Mouse (Mus musculus) adrenal gland, postnatal 14 days (tissue): ENCODE data around the gene Timm50. TPM values are rescaled to one million over a fixed set of nuclear protein-coding genes. Genes with fewer than 3 reads are reported as not detected.

Source experiments
- DNase-seq: peaks from one replicate; pipeline ENCODE4 v3.0.0; 2021; ENCODE audit warnings: mixed read lengths
- total RNA-seq: library from RNA; stranded (reverse); gene quantifications from 2 replicates; pipeline ENCODE4 v1.2.3, GENCODE M21; 2021

The Timm50 gene
- total RNA-seq, 1 experiment from 2014 or later, result 100 TPM

DNA sequence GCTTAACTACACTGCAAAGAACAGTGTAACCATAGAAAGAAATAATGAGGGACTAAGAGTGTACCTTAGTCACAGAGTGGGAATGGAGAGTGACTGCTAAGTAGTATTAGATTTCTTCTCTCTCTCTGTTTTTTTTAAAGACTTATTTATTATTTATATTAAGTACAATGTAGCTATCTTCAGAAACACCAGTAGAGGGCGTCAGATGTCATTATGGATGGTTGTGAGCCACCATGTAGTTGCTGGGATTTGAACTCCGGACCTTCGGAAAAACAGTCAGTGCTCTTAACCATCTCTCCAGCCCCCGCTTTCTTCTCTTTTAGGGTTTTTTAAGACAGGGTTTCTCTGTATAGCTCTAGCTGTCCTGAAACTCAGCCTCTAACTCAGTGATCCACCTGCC is 14.6 kb upstream of the Timm50 start:
- no peak for DNase-seq

DNA sequence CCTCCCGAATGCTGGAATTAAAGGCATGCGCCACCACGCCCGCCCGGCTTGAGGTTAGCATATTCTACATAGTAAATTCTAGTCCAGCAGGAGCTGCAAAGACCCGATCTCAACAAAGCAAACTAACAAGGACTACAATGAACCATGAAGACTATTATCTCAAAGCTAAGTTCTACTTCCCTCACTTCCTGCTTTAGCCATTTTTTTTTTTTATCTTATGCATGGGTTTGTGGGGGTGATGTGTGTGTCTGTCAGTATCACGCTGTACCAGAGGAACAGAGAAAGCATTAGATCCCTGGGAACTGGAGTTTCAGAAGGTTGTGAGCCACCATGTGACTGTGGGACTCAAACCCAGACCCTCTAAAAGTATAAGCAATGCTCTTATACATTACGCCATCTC is 13.4 kb upstream of the Timm50 start:
- no peak for DNase-seq

DNA sequence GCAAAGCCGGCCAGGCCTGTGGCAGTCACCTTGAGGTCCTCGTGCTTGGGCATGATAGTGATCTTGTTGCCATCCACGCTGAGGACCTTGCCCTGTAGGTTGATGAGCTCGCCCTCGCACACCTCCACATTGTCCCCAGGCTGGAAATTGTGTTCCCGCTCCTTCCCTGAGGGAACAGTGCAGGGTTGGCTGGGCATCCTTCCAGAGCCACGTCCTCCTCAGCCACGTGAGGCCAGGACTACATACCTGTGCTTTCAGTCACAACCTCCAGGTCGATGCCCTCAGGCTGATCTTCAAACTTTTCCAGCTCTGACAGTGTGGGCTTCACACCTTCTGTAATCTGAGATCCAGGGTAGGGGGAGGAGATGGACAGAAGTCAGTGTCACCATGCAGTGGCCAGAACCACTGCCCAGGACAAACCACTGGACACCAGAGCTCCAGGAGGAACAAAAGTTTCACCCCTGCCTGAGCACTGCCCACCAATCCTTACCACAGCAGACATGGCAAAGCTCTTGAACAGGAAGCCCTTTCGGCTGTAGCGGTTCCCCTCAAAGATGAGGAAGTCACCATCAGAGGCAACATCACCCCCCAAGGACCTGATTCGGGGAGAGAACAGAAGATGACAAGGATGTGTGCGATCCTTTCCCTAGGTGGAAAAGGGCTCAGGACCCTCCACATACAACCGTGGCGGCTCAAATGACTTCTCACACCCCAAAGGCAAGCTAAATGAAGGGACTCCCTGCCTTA is 10.3 kb upstream of the Timm50 start:
- DNase-seq, result no peak

DNA sequence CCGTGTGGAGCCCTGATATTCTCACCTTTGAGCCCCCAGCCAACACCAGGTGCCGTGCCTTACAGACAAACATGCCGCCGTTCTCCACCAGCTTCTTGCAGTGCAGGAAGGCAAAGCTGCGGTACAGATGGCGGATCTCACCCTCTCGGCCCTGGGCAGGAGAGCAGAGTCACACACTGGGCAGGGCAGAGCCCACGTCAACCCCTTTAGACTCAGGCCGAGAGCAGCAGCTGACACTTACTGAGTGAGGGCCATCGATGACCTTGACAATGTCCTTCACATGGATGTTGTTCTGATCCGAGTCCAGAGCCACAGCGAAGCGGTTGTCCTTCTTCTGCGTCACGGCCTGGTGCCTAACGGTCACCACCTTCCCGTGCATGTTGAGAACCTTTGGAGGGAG is 6.8 kb upstream of the Timm50 start:
- peak; percentile 74 for DNase-seq

DNA sequence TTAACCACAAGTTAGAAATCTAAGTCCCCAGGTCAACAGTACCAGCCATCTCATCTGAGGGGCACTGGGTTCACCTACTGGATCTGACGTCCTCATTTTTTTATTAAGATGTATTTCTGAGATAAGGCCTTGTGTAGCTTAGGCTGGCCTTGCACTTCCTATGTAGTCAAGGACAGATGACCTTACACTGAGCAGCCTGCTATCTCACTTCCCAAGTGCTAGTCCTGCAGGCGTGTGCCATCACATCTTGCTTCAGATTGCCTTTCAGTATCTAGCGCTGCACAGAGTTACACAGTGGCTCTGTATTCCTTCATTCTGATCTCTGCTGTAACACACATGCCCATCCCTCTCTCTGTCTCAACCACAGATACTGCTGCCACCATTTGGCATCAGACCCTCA is 6.2 kb upstream of the Timm50 start:
- no peak for DNase-seq

DNA sequence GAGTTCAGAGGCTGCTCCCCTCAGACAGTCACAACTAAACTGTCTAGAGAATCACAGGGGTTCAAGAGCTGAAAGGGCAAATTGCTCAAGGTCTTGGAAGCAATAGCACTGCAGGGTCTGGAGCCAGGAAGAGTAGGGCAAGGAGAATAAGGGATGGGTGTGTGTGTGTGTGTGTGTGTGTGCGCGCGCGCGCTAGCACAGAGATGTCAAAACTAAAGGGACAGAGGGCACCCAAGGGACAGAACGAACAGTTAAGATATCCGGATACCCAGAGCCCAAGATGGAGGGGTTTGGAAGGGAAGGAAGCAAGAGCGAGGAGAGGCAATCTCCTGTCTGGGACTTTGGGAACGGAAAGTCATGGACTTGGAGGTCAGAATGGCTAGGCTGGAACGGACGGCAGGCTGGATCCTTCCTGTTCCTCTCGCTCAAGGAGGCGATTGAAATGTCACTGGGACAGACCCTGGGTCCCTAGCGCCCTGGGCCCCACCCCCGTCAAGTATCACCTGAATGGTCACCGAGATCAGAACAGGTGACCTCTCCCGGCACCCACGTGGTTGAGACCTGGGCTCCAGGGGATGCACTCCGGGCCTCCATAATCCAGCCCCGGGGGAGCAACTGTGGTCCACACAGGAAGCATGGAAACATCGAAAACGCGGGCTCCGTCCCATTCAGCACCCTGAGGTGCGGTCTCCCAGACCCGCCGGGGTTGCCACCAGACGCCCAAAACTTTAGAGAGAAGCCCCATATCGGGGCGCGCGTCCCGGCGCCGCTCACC is 534 bp downstream of the Timm50 start:
- DNase-seq, result peak; percentile 35

DNA sequence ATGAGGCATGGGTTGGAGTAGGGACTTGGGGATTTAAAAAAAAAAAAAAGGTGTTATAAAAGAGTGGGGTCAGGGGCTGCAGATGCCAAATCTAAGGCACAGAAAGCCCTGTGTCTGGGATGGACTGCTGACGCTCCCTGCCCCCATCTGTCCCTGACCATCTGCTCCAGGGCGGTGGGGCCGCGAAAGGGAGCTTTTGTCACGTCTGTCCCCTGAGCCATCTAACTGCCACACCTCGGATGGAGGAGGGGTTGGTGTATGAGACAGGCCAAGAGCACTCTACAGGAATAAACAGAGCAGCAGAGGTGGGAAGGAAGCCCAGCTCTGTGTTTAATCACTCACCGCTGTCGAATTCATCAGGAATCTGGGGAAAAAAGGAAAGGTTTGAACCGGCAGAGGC is 2.1 kb downstream of the Timm50 start:
- no peak for DNase-seq

DNA sequence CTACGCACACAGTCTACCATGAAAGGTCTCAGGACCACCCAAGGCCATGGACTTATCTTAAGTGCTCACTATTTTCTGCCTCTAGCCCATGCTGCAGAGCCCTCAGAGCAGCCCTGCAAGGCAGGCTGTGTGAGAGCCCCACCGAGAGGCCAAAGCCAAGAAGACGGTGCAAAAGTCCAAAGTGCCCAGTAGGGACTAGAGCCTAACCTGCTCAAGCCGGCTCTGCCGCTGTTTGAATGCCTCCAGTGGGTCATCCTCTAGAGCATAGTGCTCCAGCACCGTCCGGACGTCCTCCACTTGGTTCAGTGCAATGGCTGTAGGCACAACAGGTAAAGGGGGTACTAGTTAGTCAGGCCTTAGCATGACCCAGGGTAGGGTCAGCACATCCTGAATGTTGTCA is 5.7 kb downstream of the Timm50 start:
- no peak for DNase-seq

DNA sequence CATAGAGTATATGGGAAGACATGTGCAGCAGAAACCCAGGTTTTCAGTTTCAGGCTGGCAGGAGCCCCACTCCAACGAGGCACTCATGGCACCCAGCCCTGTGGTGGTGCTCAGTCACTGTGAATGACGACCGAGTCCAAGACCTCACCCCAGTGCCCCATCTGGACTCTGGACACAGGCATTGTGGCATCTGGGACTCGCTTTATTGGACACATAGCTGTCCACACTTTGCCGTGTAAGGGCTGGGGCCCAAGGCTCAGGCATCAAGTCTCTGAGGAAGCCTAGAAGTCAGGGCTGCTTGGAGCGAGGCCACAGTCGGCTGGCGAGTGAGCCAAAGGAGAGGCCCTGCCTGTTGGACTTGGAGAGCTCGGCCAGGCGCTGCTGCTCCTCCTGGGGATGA is 6.2 kb downstream of the Timm50 start:
- DNase-seq, result peak; percentile 68

DNA sequence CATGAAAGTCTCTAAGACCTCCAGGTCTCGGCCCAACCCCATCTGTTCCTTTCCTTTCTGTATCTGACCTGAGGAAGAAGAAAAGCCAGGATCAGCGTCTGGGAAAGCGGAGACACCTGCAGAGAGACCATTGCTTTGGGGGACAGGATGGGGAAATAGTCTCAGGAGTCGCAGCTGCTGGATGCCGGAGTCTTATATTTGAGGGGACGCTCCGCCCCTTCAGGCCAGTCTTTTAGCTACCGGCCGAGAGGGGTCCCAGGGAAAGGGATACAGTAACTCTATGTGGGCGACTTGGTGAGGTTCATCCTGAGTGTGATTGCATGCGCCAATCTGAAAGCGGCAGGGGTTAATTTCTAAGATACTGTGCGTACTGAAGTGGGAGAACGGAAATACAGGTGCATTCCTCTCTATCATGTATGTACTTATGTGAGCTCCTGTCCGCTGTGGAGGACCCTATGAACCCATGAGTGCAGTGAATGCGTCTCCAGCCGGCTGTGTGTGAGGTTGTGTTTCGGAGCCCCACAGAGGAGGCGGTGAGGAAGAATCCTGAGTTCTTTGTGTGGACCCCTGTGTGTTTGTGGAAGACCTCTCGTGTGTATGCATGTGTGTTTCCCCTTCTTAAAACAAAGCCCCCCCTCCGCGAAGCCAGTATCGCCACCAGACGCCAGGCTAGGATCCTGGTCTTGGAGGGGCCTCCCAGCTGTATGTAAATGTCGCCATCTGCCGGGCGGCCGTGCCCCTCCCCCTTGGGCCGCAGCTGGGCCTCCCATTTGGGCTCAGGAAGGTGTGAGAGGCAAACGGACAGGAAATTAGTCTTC is 10.0 kb downstream of the Timm50 start, which contains the start of gene Dll3:
TSS of gene Dll3 (minus strand) at position 623 of the 818 bp plus-strand sequence.
- peak; percentile 73 for DNase-seq

DNA sequence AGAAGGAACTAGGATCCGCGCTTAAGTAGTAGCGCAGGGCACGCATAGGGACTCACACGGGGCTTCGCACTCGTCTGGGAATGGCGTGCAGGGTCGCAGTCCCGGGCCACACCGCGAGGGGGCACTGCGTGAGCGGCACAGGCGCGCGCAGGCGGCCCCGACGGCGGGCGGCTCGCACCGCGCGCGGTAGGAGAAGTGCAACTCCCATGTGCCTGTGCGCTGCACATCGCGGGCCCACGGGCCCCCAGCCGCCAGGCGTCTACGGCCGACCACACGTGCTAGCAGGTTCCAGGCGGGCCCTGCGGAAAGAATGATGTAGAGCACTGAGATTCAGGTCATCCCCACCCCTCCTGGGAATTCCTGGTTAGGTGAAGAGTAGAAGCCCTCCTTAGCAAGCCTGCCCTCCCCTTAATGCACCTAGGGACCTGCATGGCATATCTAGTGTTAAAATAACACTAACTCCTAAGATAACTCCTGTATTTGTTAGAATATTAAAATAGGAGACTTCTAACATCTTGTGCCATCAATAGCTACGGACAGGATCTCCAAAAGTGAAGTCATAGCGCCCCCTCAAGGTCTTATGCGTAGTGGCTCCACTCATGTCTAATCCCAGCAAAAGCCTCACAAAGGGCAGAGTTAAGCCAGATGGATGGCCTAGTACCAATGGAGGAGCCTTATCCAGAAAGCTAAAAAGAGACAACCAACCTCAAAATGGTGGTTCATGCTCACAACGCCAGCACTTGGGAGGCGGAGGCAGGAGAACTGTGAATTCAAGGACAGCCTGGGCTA is 12.8 kb downstream of the Timm50 start:
- peak; percentile 75 for DNase-seq

DNA sequence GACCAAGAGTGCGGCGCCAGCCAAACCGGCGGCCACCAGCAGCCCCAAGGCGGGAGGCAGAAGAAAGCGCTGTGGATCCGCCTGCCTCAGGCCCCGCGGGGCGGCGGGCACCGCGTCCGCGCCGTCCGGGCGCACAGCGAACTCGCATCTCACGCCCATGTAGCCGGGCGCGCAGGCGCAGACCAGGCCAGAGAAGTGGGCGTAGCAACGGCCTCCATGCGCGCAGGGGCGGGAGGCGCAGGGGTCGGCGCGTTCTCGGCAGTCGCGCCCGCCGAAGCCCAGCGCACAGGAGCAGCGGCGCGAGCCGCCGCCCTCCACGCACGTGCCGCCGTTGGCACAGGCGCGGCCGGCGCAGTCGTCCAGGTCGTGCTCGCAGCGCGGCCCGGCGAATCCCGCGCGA is 17.4 kb downstream of the Timm50 start:
- peak; percentile 87 for DNase-seq

DNA sequence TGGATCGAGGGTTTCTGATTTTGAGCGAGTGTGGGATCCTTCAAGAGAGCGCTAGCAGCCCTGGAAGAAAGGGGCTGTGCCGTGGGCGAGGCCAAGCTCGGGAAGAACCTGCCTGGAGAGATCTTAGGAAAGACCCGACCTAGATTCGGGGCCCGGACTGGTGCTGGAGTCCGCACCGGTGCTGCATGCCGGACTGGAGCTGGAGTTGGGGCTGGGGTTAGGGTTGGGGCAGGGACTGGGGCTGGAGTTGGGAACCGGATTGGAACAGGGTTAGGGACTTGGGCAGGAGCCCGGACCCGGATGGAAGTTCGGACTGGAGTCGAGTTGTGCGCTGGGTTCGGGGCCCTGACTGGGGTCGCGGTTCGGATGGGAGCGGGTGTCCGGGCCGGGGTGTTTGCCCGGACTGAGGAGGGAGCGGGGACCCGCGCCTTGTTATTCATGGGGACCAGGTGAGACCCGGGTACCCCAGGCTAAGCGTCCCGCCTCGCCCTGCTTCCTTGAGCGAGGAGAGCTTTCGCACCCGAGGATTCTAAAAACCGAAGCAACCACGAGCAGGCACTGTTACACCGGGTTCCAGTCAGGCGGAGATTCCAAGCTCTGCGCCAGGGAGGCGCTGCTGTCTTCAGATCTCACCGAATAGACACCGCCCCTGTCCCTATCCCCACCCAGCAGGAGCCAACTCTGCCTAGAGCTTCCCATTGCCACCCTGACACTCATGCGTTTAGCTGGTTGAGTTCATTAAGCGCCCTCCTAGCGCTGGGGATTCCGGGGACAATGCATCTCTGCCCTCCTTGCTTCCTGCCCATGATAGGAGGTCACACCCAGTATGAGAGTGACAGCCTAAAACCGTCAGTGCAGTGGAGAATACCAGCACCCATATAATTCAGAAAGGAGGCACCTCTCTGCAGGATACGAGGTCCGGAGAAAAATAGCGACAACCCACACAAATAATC is 21.0 kb downstream of the Timm50 start, which contains the start of gene Selenov:
TSS of gene Selenov (minus strand) at position 549 of the 953 bp plus-strand sequence.
- DNase-seq, result peak; percentile 74

DNA sequence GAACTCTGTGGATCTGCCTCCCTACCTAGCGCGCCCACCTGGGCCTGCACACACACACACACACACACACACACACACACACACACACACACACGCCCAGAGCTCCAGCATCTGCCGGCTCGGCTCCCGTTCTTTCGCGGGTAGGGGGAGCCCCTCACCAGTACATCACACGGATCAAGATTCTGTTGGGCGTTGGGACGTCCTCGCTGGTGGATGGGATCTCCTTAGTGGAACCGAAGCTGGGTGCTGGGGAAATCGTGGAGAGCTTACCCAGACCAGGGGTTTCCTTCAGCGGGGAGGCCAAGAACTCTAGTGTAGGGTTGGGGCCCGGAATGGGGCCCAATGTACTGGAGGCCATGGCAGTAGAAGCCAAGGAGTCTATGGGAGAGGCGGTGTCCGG is 21.7 kb downstream of the Timm50 start:
- no peak for DNase-seq

DNA sequence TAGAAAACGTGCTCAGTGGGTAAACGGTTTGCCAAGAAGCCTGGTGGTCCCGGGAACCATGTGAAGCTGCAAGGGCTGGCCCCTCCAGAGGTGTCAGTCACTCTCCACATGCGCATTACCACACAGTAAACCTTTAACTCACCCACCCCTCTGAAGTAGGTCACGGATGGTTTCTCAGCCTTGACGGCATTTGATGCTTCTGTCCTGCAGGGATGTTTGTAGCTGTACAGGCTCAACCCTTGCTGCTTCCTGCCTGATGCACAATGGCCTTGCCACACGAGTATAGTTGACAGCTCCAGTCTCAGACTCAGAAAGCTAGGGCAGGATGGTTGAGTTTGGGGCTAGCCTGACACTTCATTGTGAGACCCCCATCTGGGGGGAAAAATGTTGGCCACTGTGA is 31.2 kb downstream of the Timm50 start:
- DNase-seq, result no peak

DNA sequence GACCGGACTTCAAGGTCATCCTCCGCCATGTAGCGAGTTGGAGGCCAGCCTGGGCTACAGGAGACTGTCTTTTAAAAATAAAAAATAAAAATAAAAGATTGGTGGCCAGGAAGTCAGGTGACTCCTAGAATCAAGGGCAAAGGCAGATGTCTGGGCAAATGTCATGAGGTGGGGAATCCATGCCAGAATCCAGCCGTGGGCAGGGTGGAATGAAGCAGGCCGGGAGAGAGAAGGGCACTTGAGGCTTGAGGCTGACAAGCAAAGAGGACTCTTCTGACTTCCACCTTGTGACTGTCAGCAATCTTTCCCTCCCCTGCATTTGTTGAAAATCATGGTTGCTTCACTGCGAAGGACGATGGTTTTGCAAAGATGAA is 33.6 kb downstream of the Timm50 start:
- DNase-seq, result no peak

DNA sequence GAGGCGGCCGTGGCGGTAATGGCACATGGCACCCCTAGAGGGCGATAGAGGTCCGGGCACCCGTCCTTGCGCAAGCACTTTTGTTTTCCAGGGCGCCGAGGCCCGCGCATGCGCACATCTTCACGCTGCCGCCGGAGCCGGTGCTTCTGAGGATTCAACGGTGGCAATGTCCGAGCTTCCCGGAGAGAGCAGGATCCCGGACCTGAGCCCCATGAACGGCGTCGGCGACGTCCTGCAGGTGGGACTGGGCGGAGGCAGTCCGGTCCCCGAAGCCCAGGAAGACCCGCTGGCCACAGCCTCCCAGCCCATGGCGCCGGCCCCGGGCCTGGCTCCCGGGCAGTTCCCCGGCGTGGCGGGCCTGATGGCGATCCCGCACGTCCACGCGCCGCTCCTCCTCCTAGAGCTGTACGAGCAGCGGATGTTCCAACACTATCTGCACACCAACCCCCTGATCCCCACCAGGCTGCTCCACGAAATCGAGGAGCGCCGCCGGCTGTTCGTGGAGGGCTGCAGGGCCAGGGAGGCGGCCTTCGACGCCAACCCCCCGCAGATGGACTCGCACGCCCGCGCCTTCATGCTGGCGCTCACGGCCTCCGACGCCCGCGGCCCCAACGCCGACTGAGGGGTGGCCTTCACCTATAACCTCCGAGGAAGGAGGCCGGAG is 34.1 kb downstream of the Timm50 start, which contains the start of gene Eid2b:
TSS of gene Eid2b (plus strand) at position 125 of the 664 bp plus-strand sequence.
- peak; percentile 97 for DNase-seq

DNA sequence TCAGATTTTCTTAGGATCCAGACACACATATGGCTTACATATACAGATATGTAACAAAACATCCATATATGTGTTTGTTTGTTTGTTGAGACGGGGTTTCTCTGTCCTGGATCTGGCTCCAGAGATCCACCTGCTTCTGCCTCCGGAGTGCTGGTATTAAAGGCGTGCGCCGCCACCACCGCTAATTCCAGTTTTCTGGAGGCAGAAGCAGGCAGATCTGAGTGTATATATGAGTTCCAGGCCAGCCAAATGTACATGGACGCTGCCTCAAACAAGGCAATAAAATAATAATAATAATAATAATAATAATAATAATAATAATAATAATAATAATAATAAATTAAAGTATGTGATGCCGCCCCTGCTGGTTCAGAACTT is 34.6 kb downstream of the Timm50 start:
- DNase-seq, result no peak

DNA sequence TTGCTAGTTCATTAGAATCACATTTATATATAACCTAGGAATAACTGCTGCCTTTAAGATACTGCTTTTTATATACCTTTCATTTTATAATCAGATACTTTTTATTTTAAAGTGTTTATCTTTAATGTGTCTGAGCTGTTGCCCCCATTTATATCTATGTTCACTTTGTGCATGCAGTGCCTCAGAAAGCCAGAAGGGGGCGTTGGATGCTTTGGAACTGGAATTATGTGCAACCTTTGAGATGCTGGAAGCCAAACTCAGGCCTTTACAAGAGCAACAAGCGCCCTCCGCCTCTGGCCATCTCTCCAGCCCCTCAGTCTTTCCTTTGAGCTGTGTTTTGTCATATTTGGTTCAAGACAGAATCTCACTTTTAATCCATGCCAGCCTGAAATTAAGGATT is 40.1 kb downstream of the Timm50 start:
- no peak for DNase-seq

DNA sequence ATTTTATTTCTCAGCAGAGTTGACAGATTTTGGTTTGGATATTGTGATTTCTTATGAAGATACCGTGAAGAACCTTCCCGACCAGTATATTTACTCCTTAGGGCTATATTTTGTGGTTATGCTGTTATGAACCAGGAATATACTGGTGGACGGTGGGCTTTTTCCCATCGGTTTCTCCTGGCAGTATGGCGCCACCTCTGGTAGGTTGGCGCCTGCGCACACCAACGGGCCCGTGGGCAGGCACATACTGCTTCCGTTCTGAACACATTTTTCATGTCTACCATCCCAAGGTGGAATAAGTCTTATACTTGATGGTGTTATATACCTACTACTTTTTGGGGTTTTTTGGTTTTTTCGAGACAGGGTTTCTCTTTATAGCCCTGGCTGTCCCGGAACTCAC is 42.5 kb downstream of the Timm50 start:
- peak; percentile 21 for DNase-seq
